11 mouse cellular contexts compared by ENCODE assay signal in genomic region chr1:166160111-166160510, GRCm38 (mm10). TPM values are rescaled to one million over a fixed set of nuclear protein-coding genes. Genes with fewer than 3 reads are reported as not detected.
DNase-seq lines count a peak whose midpoint lies in the region; ATAC-seq and TF ChIP-seq lines count a peak whose summit lies in the region.
"Had no signal": no experiment of that assay in that cellular context is flagged by ENCODE, and none has a peak within 500 bp of the region (broad histone marks: within the 10 kb centered on the region; RNA-seq: fewer than 3 reads in every experiment).

No protein-coding gene starts in this region.

- ATAC-seq in limb, embryonic 15.5 days (ENCODE audit: insufficient number of reproducible peaks, low FRiP score, low TSS enrichment, low read depth): no peak
- 0 out of 2 replicates have a peak, but pooled peaks have one; percentile 6 for ATAC-seq in stomach, postnatal 0 days (ENCODE audit: low FRiP score, low TSS enrichment)

- H3K27me3 ChIP-seq in heart, embryonic 10.5 days (ENCODE audit: insufficient read depth, poor library complexity, severe bottlenecking): peaks cover 49% of the 10 kb centered on the region
- H3K27me3 ChIP-seq in limb, embryonic 15.5 days: peaks cover 29% of the 10 kb centered on the region
- no peaks in the 10 kb centered on the region for H3K27me3 ChIP-seq in stomach, postnatal 0 days (ENCODE audit: control insufficient read depth, insufficient read depth, low read length)

- intact Hi-C loops in heart, postnatal 25 days (cut with DNase I): loop anchor here (1.0 to 5.0 kb wide), 3 partner anchors 92 to 201 kb away; partner anchors contain the start of gene Ildr2

- peak overlapping the region; percentile 42; the same call in 1 of the 2 replicates for H3K4me3 ChIP-seq in heart, embryonic 10.5 days
- H3K4me3 ChIP-seq in limb, embryonic 15.5 days: no peak overlapping the region
- H3K4me3 ChIP-seq in stomach, postnatal 0 days (ENCODE audit: low read depth, low read length): no peak overlapping the region

- H3K9me3 ChIP-seq in heart, embryonic 10.5 days: no peaks in the 10 kb centered on the region
- H3K9me3 ChIP-seq in limb, embryonic 15.5 days: no peaks in the 10 kb centered on the region
- no peaks in the 10 kb centered on the region for H3K9me3 ChIP-seq in stomach, postnatal 0 days (ENCODE audit: control insufficient read depth, low read length)

- no peaks in the 10 kb centered on the region for H3K4me1 ChIP-seq in heart, embryonic 10.5 days
- no peaks in the 10 kb centered on the region for H3K4me1 ChIP-seq in limb, embryonic 15.5 days
- no peaks in the 10 kb centered on the region for H3K4me1 ChIP-seq in stomach, postnatal 0 days (replicated peaks; ENCODE audit: control insufficient read depth, insufficient read depth)

- H3K9ac ChIP-seq in limb, embryonic 15.5 days: no peak overlapping the region
- no peak overlapping the region for H3K9ac ChIP-seq in stomach, postnatal 0 days (ENCODE audit: low read length)

- no peak for DNase-seq in heart, embryonic 10.5 days (ENCODE audit: low spot score)
- no peak for DNase-seq in heart, postnatal 25 days (ENCODE audit: low spot score)
- DNase-seq in retina, embryonic 14.5 days (ENCODE audit: low spot score): peak; percentile 31
- no peak for DNase-seq in retina, postnatal 1 day
- no peak for DNase-seq in stomach, postnatal 0 days (ENCODE audit: low spot score)
- no peak for DNase-seq in gastrocnemius, postnatal 10 days
- no peak for DNase-seq in adrenal gland, postnatal 25 days

- no peaks in the 10 kb centered on the region for H3K36me3 ChIP-seq in heart, embryonic 10.5 days
- no peaks in the 10 kb centered on the region for H3K36me3 ChIP-seq in limb, embryonic 15.5 days
- H3K36me3 ChIP-seq in stomach, postnatal 0 days (ENCODE audit: control insufficient read depth, insufficient read depth, low read length): no peaks in the 10 kb centered on the region

- peak overlapping the region; percentile 34; the same call in 1 of the 2 replicates for H3K4me2 ChIP-seq in limb, embryonic 15.5 days
- no peak overlapping the region; the same call in 1 of the 2 replicates for H3K4me2 ChIP-seq in stomach, postnatal 0 days (replicated peaks; ENCODE audit: low read depth)

- no peak overlapping the region for H3K27ac ChIP-seq in heart, embryonic 10.5 days
- no peak overlapping the region for H3K27ac ChIP-seq in limb, embryonic 15.5 days
- H3K27ac ChIP-seq in stomach, postnatal 0 days (replicated peaks): no peak overlapping the region

- WGBS in heart, embryonic 10.5 days: 44% methylated on average over 5 of the region's 5 CpGs
- 54% methylated on average over 5 of the region's 5 CpGs for WGBS in limb, embryonic 15.5 days
- WGBS in stomach, postnatal 0 days: 57% methylated on average over 5 of the region's 5 CpGs

- TF ChIP-seq CTCF in stomach, postnatal 0 days (IDR thresholded peaks at IDR 0.05; ENCODE audit: low read depth): no peak

- no peak for TF ChIP-seq EP300 in stomach, postnatal 0 days (optimal IDR thresholded peaks at IDR 0.05)

RNA-seq across cellular contexts. Expression of gene Gpa33, which starts 30.1 kb away (rescaled TPM):
- 0.15 and 0.20 TPM in 2 replicates for polyA plus RNA-seq in heart, embryonic 10.5 days (2016; fragmentation: Nextera tagmentation; extraction: Ambion mirVana)
- not detected for total RNA-seq in heart, postnatal 25 days (2021)
- 1.4 and 2.3 TPM in 2 replicates for polyA plus RNA-seq in limb, embryonic 15.5 days (2015; fragmentation: Nextera tagmentation; extraction: Ambion mirVana)
- polyA plus RNA-seq in stomach, postnatal 0 days (2015; fragmentation: Nextera tagmentation; extraction: Ambion mirVana): 34.3 and 35.6 TPM in 2 replicates
- total RNA-seq in gastrocnemius, postnatal 10 days (2021): not detected
- 0.30 TPM in 1 of 2 replicates, not detected in the other for total RNA-seq in adrenal gland, postnatal 25 days (2021)
- total RNA-seq: liver, adult 2 months; megakaryocyte progenitor cell, adult 5-6 weeks; MEL had no signal

RNA-seq across cellular contexts. Expression of gene Dusp27, which starts 32.4 kb away (rescaled TPM):
- polyA plus RNA-seq in heart, embryonic 10.5 days (2016; fragmentation: Nextera tagmentation; extraction: Ambion mirVana): 38.2 and 64.9 TPM in 2 replicates
- 10 to 100 TPM; 42.5 to 48.0 TPM for total RNA-seq in heart, postnatal 25 days (2021)
- 6.0 and 13.3 TPM in 2 replicates for polyA plus RNA-seq in limb, embryonic 15.5 days (2015; fragmentation: Nextera tagmentation; extraction: Ambion mirVana)
- 0.50 and 0.57 TPM in 2 replicates for polyA plus RNA-seq in stomach, postnatal 0 days (2015; fragmentation: Nextera tagmentation; extraction: Ambion mirVana)
- 100 to 1,000 TPM; 120 to 123 TPM for total RNA-seq in gastrocnemius, postnatal 10 days (2021)
- total RNA-seq in adrenal gland, postnatal 25 days (2021): not detected in 2 replicates
- total RNA-seq: liver, adult 2 months; megakaryocyte progenitor cell, adult 5-6 weeks; MEL had no signal
- polyA plus RNA-seq: liver, adult 2 months had no signal

Comparison
In these comparisons a context has a peak if more than half of its experiments do, and no peak if none do; other contexts are left out.
1. RNA of gene Dusp27, which starts 32.4 kb away (total RNA-seq): 120 to 123 TPM in gastrocnemius, postnatal 10 days and 42.5 to 48.0 TPM in heart, postnatal 25 days; not detected in adrenal gland, postnatal 25 days; every median in the first group is over 10 times any median in the second.